Comparison of ENCODE assay signal across 24 mouse cellular contexts in genomic region chr10:40373749-40374148, GRCm38 (mm10).
"Had no signal": no experiment of that assay in that cellular context is flagged by ENCODE, and none has a peak within 500 bp of the region (broad histone marks: within the 10 kb centered on the region; RNA-seq: fewer than 3 reads in every experiment).

No protein-coding gene starts in this region.

- H3K27me3 ChIP-seq: heart, embryonic 12.5 days; hindbrain, embryonic 13.5 days; hindbrain, embryonic 15.5 days; kidney, embryonic 15.5 days; limb, embryonic 13.5 days; limb, embryonic 15.5 days; liver, embryonic 12.5 days had no signal

- ATAC-seq: hindbrain, postnatal 0 days; intestine, embryonic 16.5 days; liver, embryonic 12.5 days had no signal

- H3K4me1 ChIP-seq: heart, embryonic 10.5 days had no signal

- H3K36me3 ChIP-seq: heart, embryonic 10.5 days; heart, embryonic 12.5 days; hindbrain, embryonic 13.5 days; hindbrain, embryonic 15.5 days; kidney, embryonic 15.5 days; limb, embryonic 13.5 days; limb, embryonic 15.5 days; liver, embryonic 12.5 days had no signal

- H3K9ac ChIP-seq: heart, embryonic 12.5 days; hindbrain, embryonic 13.5 days; hindbrain, embryonic 15.5 days; kidney, embryonic 15.5 days; limb, embryonic 13.5 days; limb, embryonic 15.5 days; liver, embryonic 12.5 days had no signal

- DNase-seq: gastrocnemius, postnatal 14 days; gastrocnemius, postnatal 36 days; heart, adult 18-20 months; heart, postnatal 14 days; heart, postnatal 36 days; kidney, adult 11 months; kidney, adult 2 months; kidney, adult 9 months; kidney, postnatal 14 days; kidney, postnatal 4 days; left cerebral cortex, postnatal 4 days had no signal

- H3K4me3 ChIP-seq: heart, embryonic 10.5 days; heart, embryonic 12.5 days; hindbrain, embryonic 13.5 days; hindbrain, embryonic 15.5 days; kidney, embryonic 15.5 days; layer of hippocampus, adult 2 months; left cerebral cortex, adult 2 months; limb, embryonic 13.5 days; limb, embryonic 15.5 days; liver, embryonic 12.5 days had no signal

- H3K27ac ChIP-seq: heart, embryonic 10.5 days; hindbrain, embryonic 15.5 days; kidney, embryonic 15.5 days; kidney, postnatal 0 days; limb, embryonic 13.5 days; limb, embryonic 15.5 days; liver, embryonic 12.5 days had no signal

- H3K9me3 ChIP-seq: heart, embryonic 10.5 days; hindbrain, embryonic 13.5 days; hindbrain, embryonic 15.5 days; kidney, embryonic 15.5 days; limb, embryonic 13.5 days; limb, embryonic 15.5 days; liver, embryonic 12.5 days had no signal
